Mouse (Mus musculus) limb, embryonic 15.5 days (tissue): ENCODE measurements around the gene Ikbke. TPM values are rescaled to one million over a fixed set of nuclear protein-coding genes. Genes with fewer than 3 reads are reported as not detected.

Source experiments
- ATAC-seq: fragments of 200-750 bp; cut with Nextera tagmentation; 2 replicates; pipeline ENCODE4 v1.8.0; 2017; ENCODE audit warnings: low read depth, moderate TSS enrichment; ENCODE audit not compliant: insufficient number of reproducible peaks, low FRiP score, low TSS enrichment
- H3K27ac ChIP-seq: fragments of 300-500 bp; sonication (generic); 2 replicates; pipeline ENCODE4 v1.5.1; 2015; ENCODE audit warnings: moderate library complexity, mild to moderate bottlenecking, inconsistent platforms
- H3K27me3 ChIP-seq: fragments of 300-500 bp; sonication (generic); 2 replicates; pipeline ENCODE4 v1.6.1; 2015; ENCODE audit warnings: inconsistent platforms
- H3K36me3 ChIP-seq: fragments of 300-500 bp; sonication (generic); 2 replicates; pipeline ENCODE4 v1.6.1; 2015; ENCODE audit warnings: inconsistent platforms
- H3K4me1 ChIP-seq: fragments of 300-500 bp; sonication (generic); 2 replicates; pipeline ENCODE4 v1.6.1; 2015; ENCODE audit warnings: inconsistent platforms
- H3K4me2 ChIP-seq: fragments of 300-500 bp; sonication (generic); 2 replicates; pipeline ENCODE4 v1.6.1; 2015; ENCODE audit warnings: mild to moderate bottlenecking, inconsistent platforms
- H3K4me3 ChIP-seq: fragments of 300-500 bp; sonication (generic); 2 replicates; pipeline ENCODE4 v1.5.1; 2015; ENCODE audit warnings: mild to moderate bottlenecking, inconsistent platforms
- H3K9ac ChIP-seq: fragments of 300-500 bp; sonication (generic); 2 replicates; pipeline ENCODE4 v1.6.1; 2015; ENCODE audit warnings: inconsistent platforms
- H3K9me3 ChIP-seq: fragments of 300-500 bp; sonication (generic); 2 replicates; pipeline ENCODE4 v1.6.1; 2016; ENCODE audit warnings: inconsistent platforms
- WGBS: fragments of 180-500 bp; shearing (Covaris S2); methylation state at CpG from one replicate; pipeline ENCODE4 v1.1.7; 2015; 5-methylcytosine and 5-hydroxymethylcytosine counted together
- polyA plus RNA-seq: library from polyadenylated mRNA; unstranded; fragments of >200 nt; fragmentation: Nextera tagmentation; extraction: Ambion mirVana; gene quantifications from 2 replicates; pipeline ENCODE4 v1.2.1, GENCODE M21; 2015

Gene Ikbke
- polyA plus RNA-seq, 1 experiment from 2014 or later, result 7.3 TPM

DNA sequence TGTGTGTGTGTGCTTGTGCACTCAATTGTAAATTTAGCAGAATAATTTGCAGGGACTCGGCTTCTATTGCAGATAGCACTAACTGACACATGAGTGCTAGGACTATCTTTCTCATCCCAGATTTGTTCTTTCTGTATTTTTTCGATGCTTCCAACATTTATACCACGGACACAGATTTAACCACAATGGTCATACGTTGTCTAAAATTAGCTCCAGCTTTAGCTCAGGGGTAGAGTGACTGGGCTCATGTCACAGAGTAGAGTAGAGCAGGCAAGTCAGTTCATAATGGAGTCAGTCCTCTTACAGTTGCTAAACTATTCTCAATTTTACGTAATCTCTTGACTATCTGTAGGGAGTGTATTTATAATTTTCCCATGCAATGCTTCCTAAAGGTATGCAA is 50.7 kb downstream of the Ikbke start:
- Histone ChIP-seq H3K9me3 (no peaks in the 10 kb centered on the region), H3K27ac (no peak overlapping the region), H3K4me1 (peaks cover 3% of the 10 kb centered on the region; the same call in 1 of the 2 replicates), H3K4me2 (no peak overlapping the region), H3K4me3 (no peak overlapping the region), H3K9ac (no peak overlapping the region), H3K27me3 (no peaks in the 10 kb centered on the region), H3K36me3 (no peaks in the 10 kb centered on the region)
- 74% methylated on average over 5 of the region's 5 CpGs for WGBS
- no peak for ATAC-seq

DNA sequence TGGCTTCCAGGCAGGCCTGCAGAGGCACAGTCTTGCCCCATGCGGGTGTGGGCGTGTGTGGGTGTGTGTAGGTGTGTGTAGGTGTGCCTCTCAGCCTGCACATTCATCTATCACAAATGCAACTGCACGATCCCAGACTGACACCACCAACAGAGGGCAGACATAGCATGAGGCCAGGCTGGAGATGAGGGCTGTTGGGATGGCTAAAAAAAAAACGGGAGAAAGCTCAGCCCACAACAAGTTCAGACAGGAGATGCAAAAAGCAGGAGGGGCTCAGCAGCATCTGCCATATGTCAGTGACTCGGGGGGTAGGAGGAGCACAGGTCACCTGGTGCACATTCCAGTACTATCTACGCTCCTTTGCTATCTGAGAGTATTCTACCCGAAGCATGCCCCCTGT is 51.2 kb downstream of the Ikbke start:
- Histone ChIP-seq H3K27me3 (no peaks in the 10 kb centered on the region), H3K4me2 (no peak overlapping the region), H3K27ac (no peak overlapping the region), H3K36me3 (no peaks in the 10 kb centered on the region), H3K9me3 (no peaks in the 10 kb centered on the region), H3K9ac (no peak overlapping the region), H3K4me3 (no peak overlapping the region), H3K4me1 (peaks cover 1% of the 10 kb centered on the region; the same call in 1 of the 2 replicates)
- ATAC-seq, result peak; percentile 35; the same call in 1 of the 2 replicates
- 52% methylated on average over 7 of the region's 7 CpGs for WGBS

DNA sequence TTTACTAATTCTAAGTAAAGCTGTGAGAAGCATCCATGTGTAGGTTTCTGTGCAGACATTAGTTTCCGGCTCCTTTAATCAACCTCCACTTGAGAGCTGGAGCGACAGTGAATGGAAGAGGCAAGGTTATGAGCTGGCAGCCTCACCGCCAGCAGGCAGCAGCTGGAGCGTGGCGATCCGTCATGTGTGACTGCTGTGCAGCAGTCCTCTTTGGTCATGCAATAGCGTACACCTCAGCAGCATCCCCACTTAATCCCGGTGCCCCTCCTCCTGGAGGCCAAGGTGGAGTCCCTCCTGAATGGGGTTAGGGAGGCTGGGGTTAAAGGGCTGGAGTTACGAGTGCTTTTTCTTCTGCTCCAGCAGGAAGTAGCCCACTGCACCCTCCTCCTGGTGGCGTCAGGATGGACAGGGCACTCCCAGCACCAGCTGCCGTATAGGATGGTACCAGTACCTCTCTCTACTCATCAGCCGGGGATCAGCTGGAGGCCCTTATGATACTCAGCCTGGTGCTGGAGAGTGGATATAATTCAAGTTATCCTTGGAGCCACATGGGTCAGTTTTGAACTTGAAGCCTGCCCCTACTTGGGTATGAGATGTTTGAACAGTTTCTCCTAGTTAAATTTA is 54.4 kb downstream of the Ikbke start:
- H3K27ac ChIP-seq, result no peak overlapping the region
- H3K9ac ChIP-seq, result no peak overlapping the region
- ATAC-seq, result no peak
- no peaks in the 10 kb centered on the region for H3K9me3 ChIP-seq
- no peak overlapping the region for H3K4me2 ChIP-seq
- 65% methylated on average over 12 of the region's 12 CpGs for WGBS
- no peaks in the 10 kb centered on the region for H3K36me3 ChIP-seq
- no peaks in the 10 kb centered on the region for H3K27me3 ChIP-seq
- peaks cover 4% of the 10 kb centered on the region; the same call in 1 of the 2 replicates for H3K4me1 ChIP-seq
- H3K4me3 ChIP-seq, result no peak overlapping the region

DNA sequence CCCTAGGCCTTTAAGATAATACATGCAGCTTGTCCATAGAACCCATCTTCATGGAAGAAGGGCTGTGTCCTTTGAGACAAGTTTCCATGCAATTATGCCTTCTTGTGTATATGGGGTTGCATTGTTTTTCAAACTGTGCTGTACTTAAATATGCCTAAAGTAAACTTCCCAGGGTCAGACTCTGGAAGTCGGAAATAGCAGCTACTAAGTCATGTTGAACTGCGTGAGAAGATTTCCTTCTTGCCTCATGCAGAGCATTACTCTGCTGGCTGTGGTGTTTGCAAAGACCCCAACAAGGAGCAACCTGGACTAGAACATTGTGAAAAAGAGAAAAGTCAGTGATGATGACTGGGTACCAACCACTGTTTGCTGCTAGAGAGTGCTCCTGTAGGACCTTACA is 56.1 kb downstream of the Ikbke start:
- no peaks in the 10 kb centered on the region for H3K36me3 ChIP-seq
- H3K4me3 ChIP-seq, result no peak overlapping the region
- H3K4me1 ChIP-seq, result peaks cover 4% of the 10 kb centered on the region; the same call in 1 of the 2 replicates
- no peak overlapping the region for H3K9ac ChIP-seq
- H3K4me2 ChIP-seq, result no peak overlapping the region
- ATAC-seq, result no peak
- H3K27me3 ChIP-seq, result no peaks in the 10 kb centered on the region
- WGBS, result 87% methylated on average over 2 of the region's 2 CpGs
- no peak overlapping the region for H3K27ac ChIP-seq
- H3K9me3 ChIP-seq, result no peaks in the 10 kb centered on the region

GRCm38 (mm10) chr1:131221822-131222590 is 57.4 kb downstream of the Ikbke start:
- Histone ChIP-seq H3K27ac (no peak overlapping the region), H3K9me3 (no peaks in the 10 kb centered on the region), H3K4me2 (no peak overlapping the region), H3K36me3 (no peaks in the 10 kb centered on the region), H3K4me3 (no peak overlapping the region), H3K9ac (no peak overlapping the region), H3K4me1 (peaks cover 4% of the 10 kb centered on the region; the same call in 1 of the 2 replicates), H3K27me3 (no peaks in the 10 kb centered on the region)
- ATAC-seq, result no peak
- 72% methylated on average over 13 of the region's 13 CpGs for WGBS

- Histone ChIP-seq H3K4me3 (no peak overlapping the region), H3K27me3 (no peaks in the 10 kb centered on the region), H3K36me3 (no peaks in the 10 kb centered on the region), H3K27ac (no peak overlapping the region), H3K9ac (no peak overlapping the region), H3K4me1 (peaks cover 4% of the 10 kb centered on the region; the same call in 1 of the 2 replicates), H3K9me3 (no peaks in the 10 kb centered on the region), H3K4me2 (no peak overlapping the region)
- ATAC-seq, result no peak
- WGBS, result 84% methylated on average over 11 of the region's 11 CpGs
Observed at GRCm38 (mm10) chr1:131218933-131219332, 60.5 kb downstream of the Ikbke start.

DNA sequence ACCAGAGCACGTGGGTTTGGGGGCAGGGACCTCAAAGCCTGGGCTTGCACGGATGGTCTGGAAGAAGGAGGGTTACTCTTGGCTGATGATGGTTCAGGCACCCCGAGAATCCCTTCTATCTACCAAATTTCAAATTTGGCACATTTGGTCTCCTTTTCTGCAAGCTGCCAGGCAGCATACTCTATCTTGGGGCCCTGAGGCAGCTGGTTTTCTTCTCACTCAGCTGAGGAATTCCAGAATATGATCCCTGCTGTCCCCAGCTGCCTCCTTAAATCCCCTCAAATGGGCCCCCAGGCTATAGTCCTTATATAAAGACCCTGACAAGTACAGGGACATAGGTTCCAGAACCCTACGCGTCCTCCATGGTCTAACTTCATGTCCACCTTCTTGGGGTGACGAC is 66.0 kb downstream of the Ikbke start:
- Histone ChIP-seq H3K36me3 (no peaks in the 10 kb centered on the region), H3K4me2 (no peak overlapping the region), H3K4me3 (no peak overlapping the region), H3K27me3 (no peaks in the 10 kb centered on the region), H3K9me3 (no peaks in the 10 kb centered on the region), H3K4me1 (peaks cover 11% of the 10 kb centered on the region), H3K9ac (no peak overlapping the region), H3K27ac (0 out of 2 replicates have a peak overlapping the region, but pooled peaks have one; percentile 34)
- no peak for ATAC-seq
- 56% methylated on average over 6 of the region's 6 CpGs for WGBS

DNA sequence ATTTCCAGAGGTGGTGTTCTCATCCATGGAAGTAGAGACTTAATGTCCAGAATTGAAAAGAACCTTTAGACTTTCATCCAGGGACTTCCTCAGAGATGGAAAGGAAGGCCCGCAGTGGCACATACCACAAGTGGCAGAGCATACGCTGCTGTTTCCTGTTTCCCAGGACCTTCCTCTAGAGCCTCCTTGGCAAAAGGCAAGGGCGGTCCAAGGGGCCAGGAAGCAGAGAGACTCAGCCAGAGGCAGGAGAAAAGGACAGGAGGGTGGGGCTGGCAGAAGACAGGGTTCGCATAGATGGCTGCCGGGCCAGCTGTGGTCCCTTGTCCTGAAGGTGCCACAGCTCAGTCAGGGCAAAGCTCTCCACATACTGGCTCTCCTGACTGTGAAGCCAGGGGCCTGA is 66.5 kb downstream of the Ikbke start:
- Histone ChIP-seq H3K27me3 (no peaks in the 10 kb centered on the region), H3K9ac (no peak overlapping the region), H3K4me1 (peaks cover 11% of the 10 kb centered on the region), H3K27ac (0 out of 2 replicates have a peak overlapping the region, but pooled peaks have one; percentile 34), H3K9me3 (no peaks in the 10 kb centered on the region), H3K36me3 (no peaks in the 10 kb centered on the region), H3K4me2 (no peak overlapping the region), H3K4me3 (no peak overlapping the region)
- WGBS, result 57% methylated on average over 5 of the region's 5 CpGs
- ATAC-seq, result no peak

DNA sequence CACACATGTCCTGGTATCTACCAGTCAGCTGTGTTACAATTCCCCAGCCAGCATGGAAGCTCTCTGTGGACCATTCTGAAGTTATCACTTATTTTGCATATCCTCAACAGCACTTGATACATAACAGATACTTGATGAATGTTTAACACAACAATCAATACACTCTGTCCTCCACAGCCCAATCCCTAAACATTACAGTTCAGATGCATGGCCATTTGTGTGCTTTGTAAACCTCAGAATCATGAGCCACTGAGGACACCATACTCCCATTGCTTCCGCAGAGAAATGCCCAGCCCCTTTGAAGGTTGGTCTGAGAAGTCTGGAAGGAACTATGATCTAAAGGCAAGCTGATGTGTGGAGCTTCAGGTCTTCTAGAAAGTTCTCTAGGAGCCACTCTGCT is 67.8 kb downstream of the Ikbke start:
- H3K4me2 ChIP-seq, result no peak overlapping the region
- no peak overlapping the region for H3K4me3 ChIP-seq
- 84% methylated on average over 1 of the region's 1 CpGs for WGBS
- peaks cover 15% of the 10 kb centered on the region for H3K4me1 ChIP-seq
- no peak overlapping the region for H3K27ac ChIP-seq
- no peak overlapping the region for H3K9ac ChIP-seq
- H3K36me3 ChIP-seq, result no peaks in the 10 kb centered on the region
- H3K9me3 ChIP-seq, result no peaks in the 10 kb centered on the region
- no peaks in the 10 kb centered on the region for H3K27me3 ChIP-seq
- no peak for ATAC-seq

- H3K4me1 ChIP-seq, result peaks cover 18% of the 10 kb centered on the region
- H3K4me2 ChIP-seq, result no peak overlapping the region
- ATAC-seq, result no peak
- no peaks in the 10 kb centered on the region for H3K9me3 ChIP-seq
- H3K27me3 ChIP-seq, result no peaks in the 10 kb centered on the region
- no peak overlapping the region for H3K9ac ChIP-seq
- WGBS, result 53% methylated on average over 8 of the region's 8 CpGs
- H3K36me3 ChIP-seq, result no peaks in the 10 kb centered on the region
- H3K4me3 ChIP-seq, result no peak overlapping the region
- H3K27ac ChIP-seq, result peak overlapping the region; percentile 50; the same call in 1 of the 2 replicates
Observed at GRCm38 (mm10) chr1:131209971-131210426, 69.4 kb downstream of the Ikbke start.

DNA sequence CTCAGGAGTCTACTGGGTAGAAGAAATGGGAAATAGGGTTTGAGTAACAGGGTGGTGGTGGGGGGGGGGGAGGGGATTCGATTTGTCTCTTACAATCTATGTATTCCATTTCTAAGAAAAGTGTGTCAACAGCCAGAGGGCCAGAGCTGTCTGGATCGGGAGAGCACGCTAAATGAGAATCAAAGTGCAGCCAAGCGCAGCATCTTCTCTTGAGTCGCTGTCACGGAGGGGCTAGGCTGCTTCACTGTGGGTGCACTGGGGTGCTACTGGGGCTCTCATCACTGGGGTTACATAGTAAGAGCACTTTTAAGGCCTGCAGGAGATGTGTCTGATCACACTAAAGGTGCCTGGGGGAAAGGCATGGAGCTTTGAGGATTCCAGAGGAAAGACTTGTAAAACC is 70.6 kb downstream of the Ikbke start:
- Histone ChIP-seq H3K27me3 (no peaks in the 10 kb centered on the region), H3K4me2 (no peak overlapping the region), H3K36me3 (no peaks in the 10 kb centered on the region), H3K27ac (no peak overlapping the region), H3K9me3 (no peaks in the 10 kb centered on the region), H3K4me1 (peaks cover 18% of the 10 kb centered on the region), H3K4me3 (no peak overlapping the region), H3K9ac (no peak overlapping the region)
- no peak for ATAC-seq
- 91% methylated on average over 6 of the region's 6 CpGs for WGBS

GRCm38 (mm10) chr1:131208081-131208480 is 71.3 kb downstream of the Ikbke start:
- H3K4me2 ChIP-seq, result no peak overlapping the region
- H3K4me3 ChIP-seq, result no peak overlapping the region
- H3K27me3 ChIP-seq, result no peaks in the 10 kb centered on the region
- H3K27ac ChIP-seq, result no peak overlapping the region
- H3K9me3 ChIP-seq, result no peaks in the 10 kb centered on the region
- no peaks in the 10 kb centered on the region for H3K36me3 ChIP-seq
- ATAC-seq, result no peak
- no peak overlapping the region for H3K9ac ChIP-seq
- 88% methylated on average over 5 of the region's 5 CpGs for WGBS
- peaks cover 15% of the 10 kb centered on the region for H3K4me1 ChIP-seq
